Mouse (Mus musculus): Measurements from ENCODE around the gene Cdkn3. TPM values are rescaled to one million over a fixed set of nuclear protein-coding genes. Genes with fewer than 3 reads are reported as not detected.

Cdkn3 gene
- polyA plus RNA-seq (2015; fragmentation: Illumina TruSeq; extraction: RNeasy Lipid Tissue Mini Kit (QIAGEN cat#74804); ENCODE audit: insufficient read depth, low replicate concordance): 12.3 TPM

DNA sequence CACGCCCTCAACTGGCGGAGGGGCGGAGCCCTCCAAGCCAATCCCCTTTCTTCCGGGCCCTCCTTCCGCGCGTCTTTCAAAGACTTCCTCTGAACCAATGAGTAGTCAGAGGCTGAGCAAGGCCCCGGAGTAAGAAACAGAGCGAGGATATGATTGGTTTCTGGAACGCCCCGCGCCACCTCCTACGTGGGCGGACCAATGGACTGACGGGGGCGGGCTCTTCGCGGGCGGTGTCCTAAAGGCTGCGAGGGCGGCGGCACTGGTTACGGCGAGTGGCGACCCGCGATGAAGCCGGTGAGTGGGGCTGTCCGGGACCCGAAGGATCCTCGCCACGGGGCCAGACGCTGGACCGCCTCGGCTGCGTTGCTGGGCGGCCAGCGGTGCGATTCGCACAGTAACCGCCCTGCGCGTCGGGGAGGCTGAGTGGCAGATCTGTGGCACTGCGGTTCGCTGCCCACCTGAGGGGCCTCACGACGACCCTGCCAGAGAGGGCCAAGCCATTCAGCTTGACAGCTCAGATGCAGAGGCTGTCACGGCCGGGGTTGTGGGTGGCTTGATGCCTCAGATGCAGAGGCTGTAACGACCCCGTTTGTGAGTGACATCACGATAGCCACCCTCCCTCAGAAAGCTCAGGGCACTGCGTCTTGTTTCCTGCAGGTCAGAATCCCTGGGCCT, at the start of gene Cdkn3:
Cdkn3 (plus strand) TSS at position 187 of the 675 bp plus-strand sequence.

DNA sequence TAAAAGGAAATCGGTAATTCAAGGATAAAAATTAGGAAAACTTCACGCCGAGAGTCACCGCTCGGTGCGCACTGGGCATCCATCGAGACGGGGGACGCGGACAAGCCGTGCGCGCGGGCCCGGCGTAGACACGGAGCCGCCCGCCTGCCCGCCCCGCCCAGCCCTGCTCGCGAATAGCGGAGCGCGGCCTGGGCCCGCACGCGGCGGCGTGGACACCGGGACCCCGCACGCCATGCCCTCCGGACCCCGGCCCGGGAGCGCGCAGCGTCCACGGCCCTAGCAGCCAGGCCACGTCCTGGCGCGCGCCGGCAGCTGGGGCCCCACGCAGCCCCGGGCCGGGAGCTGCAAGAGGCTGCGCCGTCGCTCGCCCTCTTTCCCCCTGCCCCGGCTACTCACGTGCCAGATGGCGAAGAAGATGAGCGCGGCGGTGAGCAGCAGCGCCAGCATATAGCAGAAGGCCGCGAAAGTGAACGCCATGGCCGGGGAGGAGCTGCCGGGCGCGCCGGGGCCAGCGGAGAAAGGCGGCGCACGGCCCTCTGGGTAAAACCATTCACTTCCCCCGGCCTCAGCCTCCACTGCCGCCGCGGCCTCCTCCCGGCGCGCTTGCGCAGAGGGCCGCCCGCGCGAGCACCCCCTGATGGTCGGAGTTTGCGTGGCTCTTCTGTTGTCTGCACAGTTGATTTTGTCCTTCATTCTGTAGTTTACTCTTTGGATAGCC, 27.6 kb downstream of the Cdkn3 start, which contains the start of gene Cnih1:
Cnih1 (minus strand) TSS at position 625 of the 718 bp plus-strand sequence.

Other genes with a start within 250 kb of the Cdkn3 start
- 82.9 TPM for gene Cnih1, start 27.9 kb downstream of the Cdkn3 start, polyA plus RNA-seq (2015; fragmentation: Illumina TruSeq; extraction: RNeasy Lipid Tissue Mini Kit (QIAGEN cat#74804); ENCODE audit: insufficient read depth, low replicate concordance)
- 146 TPM for gene Gmfb, start 61.7 kb downstream of the Cdkn3 start, polyA plus RNA-seq (2015; fragmentation: Illumina TruSeq; extraction: RNeasy Lipid Tissue Mini Kit (QIAGEN cat#74804); ENCODE audit: insufficient read depth, low replicate concordance)
- 21.4 TPM for gene Cgrrf1, start 71.6 kb downstream of the Cdkn3 start, polyA plus RNA-seq (2015; fragmentation: Illumina TruSeq; extraction: RNeasy Lipid Tissue Mini Kit (QIAGEN cat#74804); ENCODE audit: insufficient read depth, low replicate concordance)
- 3.4 TPM for gene Samd4, start 122.3 kb downstream of the Cdkn3 start, polyA plus RNA-seq (2015; fragmentation: Illumina TruSeq; extraction: RNeasy Lipid Tissue Mini Kit (QIAGEN cat#74804); ENCODE audit: insufficient read depth, low replicate concordance)

All from spleen, adult 10 weeks (tissue).